Mouse (Mus musculus): ENCODE results near the gene Fam151a. TPM values are rescaled to one million over a fixed set of nuclear protein-coding genes. Genes with fewer than 3 reads are reported as not detected.
"Not testable (repeated sequence)": the region's sequence is repeated elsewhere in the genome, so short reads cannot be mapped to it uniquely, and the experiment has no call there.

Gene Fam151a
- polyA plus RNA-seq, 1 experiment from 2014 or later: not detected

GRCm38 (mm10) chr4:106783137-106783536, 49.4 kb downstream of the Fam151a start:
- no peak for ATAC-seq (ENCODE audit: low FRiP score, low TSS enrichment)
- no peak overlapping the region for H3K9ac ChIP-seq (replicated peaks; ENCODE audit: low read length)

GRCm38 (mm10) chr4:106784806-106785205, 51.1 kb downstream of the Fam151a start:
- no peak for ATAC-seq (ENCODE audit: low FRiP score, low TSS enrichment)
- H3K4me1 ChIP-seq (ENCODE audit: control insufficient read depth, insufficient read depth, low read length): peaks cover 35% of the 10 kb centered on the region
- no peaks in the 10 kb centered on the region for H3K36me3 ChIP-seq (ENCODE audit: control insufficient read depth, insufficient read depth, low read length)
- WGBS: 90% methylated on average over 7 of the region's 7 CpGs
- no peak for DNase-seq
- H3K27me3 ChIP-seq (ENCODE audit: control insufficient read depth, insufficient read depth, low read length): no peaks in the 10 kb centered on the region
- H3K9me3 ChIP-seq (ENCODE audit: control insufficient read depth, low read length): no peaks in the 10 kb centered on the region
- no peak overlapping the region for H3K27ac ChIP-seq (replicated peaks; ENCODE audit: low read depth, low read length)
- H3K9ac ChIP-seq (replicated peaks; ENCODE audit: low read length): no peak overlapping the region
- no peak overlapping the region for H3K4me3 ChIP-seq (replicated peaks; ENCODE audit: low read depth, low read length)
- H3K4me2 ChIP-seq (ENCODE audit: low read length): no peak overlapping the region

More at GRCm38 (mm10) chr4:106783137-106783536, 49.4 kb downstream of the Fam151a start:
- no peaks in the 10 kb centered on the region for H3K27me3 ChIP-seq (ENCODE audit: control insufficient read depth, insufficient read depth, low read length)
- no peaks in the 10 kb centered on the region for H3K36me3 ChIP-seq (ENCODE audit: control insufficient read depth, insufficient read depth, low read length)
- H3K27ac ChIP-seq (replicated peaks; ENCODE audit: low read depth, low read length): no peak overlapping the region
- no peak for DNase-seq
- peaks cover 46% of the 10 kb centered on the region for H3K4me1 ChIP-seq (ENCODE audit: control insufficient read depth, insufficient read depth, low read length)
- WGBS: 75% methylated on average over 10 of the region's 10 CpGs
- no peak overlapping the region for H3K4me3 ChIP-seq (replicated peaks; ENCODE audit: low read depth, low read length)
- H3K4me2 ChIP-seq (ENCODE audit: low read length): no peak overlapping the region
- no peaks in the 10 kb centered on the region for H3K9me3 ChIP-seq (ENCODE audit: control insufficient read depth, low read length)

- H3K27me3 ChIP-seq (ENCODE audit: control insufficient read depth, insufficient read depth, low read length): no peaks in the 10 kb centered on the region
- no peaks in the 10 kb centered on the region for H3K9me3 ChIP-seq (ENCODE audit: control insufficient read depth, low read length)
- no peak overlapping the region for H3K4me2 ChIP-seq (ENCODE audit: low read length)
- 45% methylated on average over 7 of the region's 7 CpGs for WGBS
- H3K9ac ChIP-seq (replicated peaks; ENCODE audit: low read length): no peak overlapping the region
- no peak for ATAC-seq (ENCODE audit: low FRiP score, low TSS enrichment)
- DNase-seq: no peak
- H3K36me3 ChIP-seq (ENCODE audit: control insufficient read depth, insufficient read depth, low read length): no peaks in the 10 kb centered on the region
- peak overlapping the region; percentile 87 for H3K27ac ChIP-seq (replicated peaks; ENCODE audit: low read depth, low read length)
- H3K4me3 ChIP-seq (replicated peaks; ENCODE audit: low read depth, low read length): no peak overlapping the region
- peaks cover 32% of the 10 kb centered on the region for H3K4me1 ChIP-seq (ENCODE audit: control insufficient read depth, insufficient read depth, low read length)
Observed at GRCm38 (mm10) chr4:106785345-106785744, 51.7 kb downstream of the Fam151a start.

GRCm38 (mm10) chr4:106785753-106786540, 52.3 kb downstream of the Fam151a start:
- Histone ChIP-seq H3K27me3 (ENCODE audit: control insufficient read depth, insufficient read depth, low read length) (no peaks in the 10 kb centered on the region), H3K9me3 (ENCODE audit: control insufficient read depth, low read length) (no peaks in the 10 kb centered on the region), H3K4me1 (ENCODE audit: control insufficient read depth, insufficient read depth, low read length) (peaks cover 27% of the 10 kb centered on the region), H3K4me3 (replicated peaks; ENCODE audit: low read depth, low read length) (no peak overlapping the region), H3K4me2 (ENCODE audit: low read length) (no peak overlapping the region), H3K9ac (replicated peaks; ENCODE audit: low read length) (no peak overlapping the region; the same call in 1 of the 2 replicates), H3K36me3 (ENCODE audit: control insufficient read depth, insufficient read depth, low read length) (no peaks in the 10 kb centered on the region), H3K27ac (replicated peaks; ENCODE audit: low read depth, low read length) (peak overlapping the region; percentile 87)
- WGBS: 0% methylated on average over 3 of the region's 5 CpGs
- peak; percentile 92 for DNase-seq
- peak; percentile 91 for ATAC-seq (ENCODE audit: low FRiP score, low TSS enrichment)

- ATAC-seq (ENCODE audit: low FRiP score, low TSS enrichment) (no peak), DNase-seq (peak; percentile 37)
- no peaks in the 10 kb centered on the region for H3K36me3 ChIP-seq (ENCODE audit: control insufficient read depth, insufficient read depth, low read length)
- no peak overlapping the region for H3K4me3 ChIP-seq (replicated peaks; ENCODE audit: low read depth, low read length)
- H3K9ac ChIP-seq (replicated peaks; ENCODE audit: low read length): no peak overlapping the region
- H3K9me3 ChIP-seq (ENCODE audit: control insufficient read depth, low read length): no peaks in the 10 kb centered on the region
- H3K4me1 ChIP-seq (ENCODE audit: control insufficient read depth, insufficient read depth, low read length): peaks cover 26% of the 10 kb centered on the region
- no peaks in the 10 kb centered on the region for H3K27me3 ChIP-seq (ENCODE audit: control insufficient read depth, insufficient read depth, low read length)
- 65% methylated on average over 7 of the region's 7 CpGs for WGBS
- H3K27ac ChIP-seq (replicated peaks; ENCODE audit: low read depth, low read length): no peak overlapping the region
- H3K4me2 ChIP-seq (ENCODE audit: low read length): no peak overlapping the region
Observed at GRCm38 (mm10) chr4:106787830-106788229, 54.1 kb downstream of the Fam151a start.

- no peak for ATAC-seq (ENCODE audit: low FRiP score, low TSS enrichment)
- H3K4me1 ChIP-seq (ENCODE audit: control insufficient read depth, insufficient read depth, low read length): peaks cover 26% of the 10 kb centered on the region
- no peak overlapping the region for H3K4me3 ChIP-seq (replicated peaks; ENCODE audit: low read depth, low read length)
- H3K9ac ChIP-seq (replicated peaks; ENCODE audit: low read length): no peak overlapping the region
- H3K9me3 ChIP-seq (ENCODE audit: control insufficient read depth, low read length): no peaks in the 10 kb centered on the region
- no peak overlapping the region for H3K4me2 ChIP-seq (ENCODE audit: low read length)
- H3K27ac ChIP-seq (replicated peaks; ENCODE audit: low read depth, low read length): no peak overlapping the region
- H3K36me3 ChIP-seq (ENCODE audit: control insufficient read depth, insufficient read depth, low read length): no peaks in the 10 kb centered on the region
- 84% methylated on average over 11 of the region's 11 CpGs for WGBS
- DNase-seq: no peak
- no peaks in the 10 kb centered on the region for H3K27me3 ChIP-seq (ENCODE audit: control insufficient read depth, insufficient read depth, low read length)
Observed at GRCm38 (mm10) chr4:106788627-106789026, 54.9 kb downstream of the Fam151a start.

- H3K4me1 ChIP-seq (ENCODE audit: control insufficient read depth, insufficient read depth, low read length): peaks cover 26% of the 10 kb centered on the region
- H3K4me3 ChIP-seq (replicated peaks; ENCODE audit: low read depth, low read length): no peak overlapping the region
- no peak for ATAC-seq (ENCODE audit: low FRiP score, low TSS enrichment)
- no peak overlapping the region for H3K27ac ChIP-seq (replicated peaks; ENCODE audit: low read depth, low read length)
- WGBS: 71% methylated on average over 9 of the region's 9 CpGs
- no peaks in the 10 kb centered on the region for H3K27me3 ChIP-seq (ENCODE audit: control insufficient read depth, insufficient read depth, low read length)
- no peak overlapping the region for H3K4me2 ChIP-seq (ENCODE audit: low read length)
- DNase-seq: peak; percentile 32
- no peaks in the 10 kb centered on the region for H3K9me3 ChIP-seq (ENCODE audit: control insufficient read depth, low read length)
- H3K9ac ChIP-seq (replicated peaks; ENCODE audit: low read length): no peak overlapping the region
- H3K36me3 ChIP-seq (ENCODE audit: control insufficient read depth, insufficient read depth, low read length): no peaks in the 10 kb centered on the region
Observed at GRCm38 (mm10) chr4:106789705-106790104, 56.0 kb downstream of the Fam151a start.

- not testable (repeated sequence) for H3K27me3 ChIP-seq (ENCODE audit: control insufficient read depth, insufficient read depth, low read length); ATAC-seq (ENCODE audit: low FRiP score, low TSS enrichment); H3K9me3 ChIP-seq (ENCODE audit: control insufficient read depth, low read length); H3K27ac ChIP-seq (replicated peaks; ENCODE audit: low read depth, low read length); H3K9ac ChIP-seq (replicated peaks; ENCODE audit: low read length); H3K4me2 ChIP-seq (ENCODE audit: low read length); DNase-seq; H3K4me3 ChIP-seq (replicated peaks; ENCODE audit: low read depth, low read length); H3K36me3 ChIP-seq (ENCODE audit: control insufficient read depth, insufficient read depth, low read length)
- WGBS: 77% methylated on average over 5 of the region's 5 CpGs
- H3K4me1 ChIP-seq (ENCODE audit: control insufficient read depth, insufficient read depth, low read length): peaks cover 26% of the 10 kb centered on the region
Observed at GRCm38 (mm10) chr4:106790218-106790617, 56.5 kb downstream of the Fam151a start.

GRCm38 (mm10) chr4:106790938-106791337, 57.2 kb downstream of the Fam151a start:
- ATAC-seq (ENCODE audit: low FRiP score, low TSS enrichment) (no peak), DNase-seq (no peak)
- Histone ChIP-seq H3K36me3 (ENCODE audit: control insufficient read depth, insufficient read depth, low read length) (no peaks in the 10 kb centered on the region), H3K27ac (replicated peaks; ENCODE audit: low read depth, low read length) (no peak overlapping the region), H3K4me2 (ENCODE audit: low read length) (no peak overlapping the region), H3K27me3 (ENCODE audit: control insufficient read depth, insufficient read depth, low read length) (no peaks in the 10 kb centered on the region), H3K4me1 (ENCODE audit: control insufficient read depth, insufficient read depth, low read length) (peaks cover 20% of the 10 kb centered on the region), H3K9ac (replicated peaks; ENCODE audit: low read length) (no peak overlapping the region), H3K9me3 (ENCODE audit: control insufficient read depth, low read length) (no peaks in the 10 kb centered on the region), H3K4me3 (replicated peaks; ENCODE audit: low read depth, low read length) (no peak overlapping the region)
- 91% methylated on average over 1 of the region's 1 CpGs for WGBS
